Mouse (Mus musculus): ENCODE data around the gene Dpm1.

Dpm1 gene

DNA sequence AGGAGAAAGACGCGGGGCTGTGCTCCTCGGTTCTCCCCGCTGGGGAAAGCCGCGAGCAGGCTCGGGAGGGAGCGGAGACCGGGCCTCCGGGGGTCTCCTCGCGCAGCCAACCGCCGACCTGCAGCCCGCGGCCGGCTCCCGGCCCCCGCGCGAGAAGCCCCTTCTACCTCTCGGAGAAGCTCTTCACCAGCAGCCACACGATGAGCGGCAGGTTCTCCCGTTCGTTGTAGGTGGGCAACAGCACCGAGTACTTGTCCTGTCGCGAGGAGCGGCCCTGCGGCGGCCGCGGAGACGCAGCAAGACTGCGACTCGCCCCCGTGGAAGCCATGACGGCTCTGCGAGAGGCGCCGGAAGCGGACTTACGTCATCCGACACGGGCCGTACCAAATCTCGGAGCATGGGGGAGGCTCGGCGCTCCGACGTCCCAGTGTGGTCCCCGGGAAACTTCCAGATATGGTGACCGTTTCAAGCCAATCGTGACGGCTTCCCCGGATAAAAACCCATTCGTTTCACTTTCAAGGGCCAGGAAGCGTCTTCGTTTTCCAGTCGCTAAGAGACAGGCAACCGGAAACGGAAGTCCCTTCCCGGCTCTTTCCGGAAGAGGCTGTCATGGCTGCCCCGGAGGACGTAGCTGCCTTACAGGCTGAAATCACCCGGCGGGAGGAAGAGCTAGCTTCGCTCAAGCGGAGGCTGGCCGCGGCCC is at the start of gene Dpm1, which contains the start of the genes Gm20716 and Mocs3:
Gene Dpm1 (minus strand): TSS at position 566 of the 703 bp plus-strand sequence.
Gene Gm20716 (minus strand): TSS at position 339 of the 703 bp plus-strand sequence.
Gene Mocs3 (plus strand): TSS at position 597 of the 703 bp plus-strand sequence.
- peak; percentile 90 for DNase-seq (ENCODE audit: low spot score)

DNA sequence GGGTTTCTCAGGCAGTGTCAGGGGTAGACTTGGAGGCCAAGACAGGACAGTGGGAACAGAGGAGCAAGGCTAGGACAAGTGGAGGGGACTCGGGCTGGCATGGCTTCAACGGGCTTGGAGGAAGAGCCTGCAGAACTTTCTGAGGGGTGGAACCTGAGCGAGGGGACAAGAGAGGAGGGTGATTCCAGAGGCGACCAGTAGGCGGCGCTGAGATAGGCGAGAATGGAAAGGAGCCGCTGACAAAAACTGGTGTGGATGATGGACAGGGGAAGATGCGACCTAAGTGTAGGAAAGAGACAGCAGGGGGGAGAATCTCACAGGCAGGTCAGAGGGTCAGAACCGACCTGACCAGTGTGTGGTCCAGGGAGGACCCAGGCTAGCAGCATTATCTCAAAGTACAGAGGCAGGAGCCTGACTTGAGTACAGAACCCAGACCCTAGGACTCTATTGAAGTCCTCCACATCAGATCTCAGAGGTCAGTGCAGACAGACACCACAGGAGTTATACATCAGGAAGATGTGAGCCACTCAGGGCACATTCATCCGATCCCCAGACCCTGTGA is 44.1 kb upstream of the Dpm1 start:
- peak; percentile 45 for DNase-seq (ENCODE audit: low spot score)

GRCm38 (mm10) chr2:168273387-168273786 is 43.0 kb upstream of the Dpm1 start:
- DNase-seq (ENCODE audit: low spot score): no peak

GRCm38 (mm10) chr2:168268033-168268432 is 37.6 kb upstream of the Dpm1 start:
- no peak for DNase-seq (ENCODE audit: low spot score)

DNA sequence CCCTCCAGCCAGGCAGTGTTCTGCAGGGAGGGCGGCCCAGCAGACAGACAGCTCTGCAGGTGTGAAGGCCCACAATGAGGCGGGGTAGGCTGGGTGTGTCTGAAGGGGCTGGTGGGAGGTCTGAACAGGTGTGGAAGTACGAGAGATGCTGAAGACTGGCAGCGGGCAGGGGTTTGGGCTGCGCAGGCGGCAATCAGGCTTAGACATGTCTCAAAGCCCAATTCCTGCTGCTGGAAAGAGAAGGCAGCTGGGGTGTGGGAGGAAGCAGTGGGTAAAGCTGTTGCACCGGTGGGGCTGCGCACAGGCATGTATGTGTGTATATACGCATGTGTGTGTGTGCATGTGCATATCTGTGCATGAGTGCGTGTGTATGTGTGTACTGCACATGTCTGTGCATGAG is 30.5 kb upstream of the Dpm1 start:
- DNase-seq (ENCODE audit: low spot score): no peak

GRCm38 (mm10) chr2:168260124-168260523 is 29.7 kb upstream of the Dpm1 start:
- DNase-seq (ENCODE audit: low spot score): no peak

GRCm38 (mm10) chr2:168259046-168259445 is 28.7 kb upstream of the Dpm1 start:
- no peak for DNase-seq (ENCODE audit: low spot score)

GRCm38 (mm10) chr2:168257188-168257587 is 26.8 kb upstream of the Dpm1 start:
- DNase-seq (ENCODE audit: low spot score): no peak

- DNase-seq (ENCODE audit: low spot score): no peak
Observed at GRCm38 (mm10) chr2:168256506-168256905, 26.1 kb upstream of the Dpm1 start.

DNA sequence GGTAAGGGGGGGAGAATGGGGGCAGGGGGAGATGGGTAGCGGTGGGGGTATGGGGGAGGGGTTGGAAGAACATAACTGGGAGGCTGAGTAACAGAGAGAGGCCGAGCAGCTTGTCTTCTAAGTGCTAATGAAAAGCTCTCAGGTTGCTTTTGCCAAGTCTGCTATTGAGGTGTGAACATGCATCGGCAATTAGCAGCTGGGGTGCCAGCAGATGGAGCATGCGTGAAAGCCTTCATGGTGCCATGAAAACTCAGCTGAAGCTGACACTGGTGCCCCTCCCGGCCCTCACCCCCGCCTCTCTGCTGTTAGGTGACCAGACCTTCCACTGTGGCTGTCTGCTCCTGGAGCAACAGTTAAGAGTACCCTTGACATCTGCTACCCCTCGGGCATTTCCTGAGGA is 23.4 kb upstream of the Dpm1 start:
- DNase-seq (ENCODE audit: low spot score): no peak

DNA sequence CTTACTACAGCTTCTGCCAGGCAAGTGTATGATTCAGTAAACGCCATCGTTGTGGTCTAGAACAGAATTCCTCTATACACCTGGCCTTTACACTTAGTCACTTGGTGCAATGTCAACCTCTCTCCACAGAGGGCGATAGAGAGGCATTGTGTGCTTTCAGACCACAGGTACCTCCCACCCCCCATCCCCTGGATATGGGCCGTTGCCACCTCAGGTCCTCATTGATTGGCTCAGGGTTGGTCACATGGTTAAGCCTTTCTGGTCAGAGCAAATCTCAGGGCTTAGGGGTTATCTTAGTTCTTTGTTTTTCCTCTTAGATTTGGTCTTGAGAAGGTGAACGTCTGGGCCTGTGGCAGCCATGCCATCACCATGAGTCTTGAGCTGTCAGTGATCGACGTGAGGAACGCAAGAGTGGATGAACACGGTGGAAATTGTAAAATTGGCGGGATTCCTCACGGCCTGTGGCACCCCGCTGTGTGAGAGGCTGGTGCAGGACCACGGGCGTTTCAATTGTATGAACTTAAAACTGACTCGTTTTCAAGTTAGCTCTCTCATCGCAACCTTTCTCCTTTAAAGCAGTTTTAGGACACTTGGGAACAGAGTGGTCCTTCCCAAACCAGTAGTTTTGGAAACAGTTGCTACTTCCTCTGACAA is 22.4 kb upstream of the Dpm1 start:
- no peak for DNase-seq (ENCODE audit: low spot score)

- peak; percentile 72 for DNase-seq (ENCODE audit: low spot score)
Observed at GRCm38 (mm10) chr2:168250270-168250669, 19.9 kb upstream of the Dpm1 start.

DNA sequence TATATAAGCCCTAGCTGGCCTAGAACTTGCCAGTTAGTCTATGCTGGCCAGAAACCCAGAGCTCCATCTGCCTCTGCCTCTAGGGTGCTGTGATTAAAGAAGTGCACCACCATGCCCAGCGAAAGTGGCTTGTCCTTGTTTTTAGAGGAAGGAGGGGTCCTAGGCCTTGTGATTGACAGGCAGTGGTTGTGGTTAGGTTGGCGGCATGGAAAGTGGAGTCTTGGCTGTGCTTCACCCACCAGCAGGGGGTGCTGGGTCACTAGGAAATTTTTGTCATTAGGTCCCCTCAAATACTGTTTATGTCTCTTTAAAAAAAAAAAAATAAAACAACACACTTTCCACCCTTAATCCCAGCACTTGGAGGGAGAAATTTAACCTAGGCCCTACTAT is 18.5 kb upstream of the Dpm1 start:
- DNase-seq (ENCODE audit: low spot score): no peak

DNA sequence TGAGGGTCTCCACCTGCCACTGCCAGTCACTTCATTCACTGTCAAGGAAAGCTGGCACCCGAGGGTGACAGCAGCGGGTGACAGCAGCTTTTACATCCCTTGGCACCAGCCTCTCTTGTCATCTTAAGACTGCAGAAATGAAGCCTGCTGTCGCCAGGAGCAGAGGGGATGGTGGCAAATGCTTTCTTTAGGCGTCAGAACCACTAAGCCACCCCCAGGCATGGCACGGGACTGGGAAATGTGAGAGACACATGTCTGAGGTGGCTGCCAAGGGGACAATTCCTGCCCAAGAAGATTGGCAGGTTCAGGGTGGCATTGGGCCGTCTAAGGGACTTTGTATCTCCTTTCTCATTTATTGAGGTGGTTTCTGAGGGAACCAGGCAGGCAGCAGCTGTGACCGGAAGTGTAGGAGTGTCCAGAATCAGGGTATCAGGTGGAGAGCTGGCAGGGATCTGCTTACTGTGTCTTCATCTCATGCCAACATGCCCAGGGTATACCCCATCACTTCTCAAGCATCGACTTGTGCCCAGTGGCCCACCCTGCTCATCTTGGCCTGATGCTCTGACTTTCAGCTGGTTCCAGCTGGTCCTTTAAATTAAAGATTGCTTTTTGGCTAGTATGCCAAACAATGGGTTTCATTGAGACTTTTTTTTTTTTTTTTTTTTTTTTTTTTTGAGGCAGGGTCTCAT is 17.9 kb upstream of the Dpm1 start:
- no peak for DNase-seq (ENCODE audit: low spot score)

DNA sequence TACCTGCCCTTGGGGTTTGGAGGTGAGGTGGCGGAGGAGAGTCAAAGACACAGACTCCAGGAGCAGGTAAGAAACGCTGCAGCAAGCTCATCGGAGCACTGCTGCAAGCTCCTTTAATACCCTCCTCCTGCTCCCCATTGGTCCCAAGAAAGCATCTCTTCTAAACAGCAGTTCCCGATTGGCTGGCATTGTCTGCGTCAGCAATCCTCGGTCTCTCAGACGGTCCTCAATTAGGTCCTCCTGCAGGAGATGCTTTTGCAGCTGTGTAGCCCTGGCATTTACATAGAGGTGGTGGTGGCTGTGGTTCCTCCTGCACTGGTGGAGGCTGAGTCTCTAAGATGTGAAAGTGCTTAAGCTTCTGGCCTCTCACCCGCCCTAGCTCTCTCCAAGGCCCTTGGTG is 15.2 kb upstream of the Dpm1 start:
- DNase-seq (ENCODE audit: low spot score): no peak

- DNase-seq (ENCODE audit: low spot score): no peak
Observed at GRCm38 (mm10) chr2:168243278-168243677, 12.9 kb upstream of the Dpm1 start.

DNA sequence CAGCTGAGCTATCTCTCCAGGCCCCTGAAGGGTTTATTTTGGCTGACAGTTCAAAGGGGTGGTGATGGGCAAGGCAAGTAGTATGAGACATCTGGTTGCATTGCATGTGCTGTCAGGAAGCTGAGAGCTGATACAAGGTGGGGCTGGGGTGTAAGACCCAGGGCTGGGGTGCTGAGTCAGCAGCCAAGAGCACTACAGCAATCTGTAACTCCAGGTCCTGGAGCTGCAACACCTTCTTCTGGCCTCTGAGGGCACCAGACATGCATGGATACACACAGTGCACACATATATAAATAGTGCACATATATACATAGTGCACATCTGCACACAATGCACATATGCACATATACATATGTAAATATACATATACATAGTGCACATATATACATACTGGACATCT is 12.4 kb upstream of the Dpm1 start:
- no peak for DNase-seq (ENCODE audit: low spot score)

DNA sequence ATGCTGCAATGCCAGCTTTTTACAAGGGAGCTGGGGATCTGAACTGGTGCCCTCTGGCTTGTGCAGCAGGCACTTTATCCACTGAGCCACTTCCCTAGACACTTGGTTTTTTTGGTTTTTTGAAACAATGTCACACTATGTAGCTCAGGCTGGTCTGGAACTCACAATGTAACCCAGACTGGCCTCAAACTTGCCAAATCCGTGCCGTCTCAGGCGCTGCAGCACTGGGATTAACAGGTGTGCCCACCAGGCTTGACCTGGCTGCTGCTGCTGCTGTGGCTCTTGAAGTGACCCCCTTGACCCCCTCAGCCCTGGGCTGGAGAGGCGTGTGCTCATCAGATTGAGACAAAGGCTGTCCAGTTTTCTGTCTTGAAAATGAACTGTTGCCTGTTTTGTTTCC is 7.9 kb upstream of the Dpm1 start:
- no peak for DNase-seq (ENCODE audit: low spot score)

DNA sequence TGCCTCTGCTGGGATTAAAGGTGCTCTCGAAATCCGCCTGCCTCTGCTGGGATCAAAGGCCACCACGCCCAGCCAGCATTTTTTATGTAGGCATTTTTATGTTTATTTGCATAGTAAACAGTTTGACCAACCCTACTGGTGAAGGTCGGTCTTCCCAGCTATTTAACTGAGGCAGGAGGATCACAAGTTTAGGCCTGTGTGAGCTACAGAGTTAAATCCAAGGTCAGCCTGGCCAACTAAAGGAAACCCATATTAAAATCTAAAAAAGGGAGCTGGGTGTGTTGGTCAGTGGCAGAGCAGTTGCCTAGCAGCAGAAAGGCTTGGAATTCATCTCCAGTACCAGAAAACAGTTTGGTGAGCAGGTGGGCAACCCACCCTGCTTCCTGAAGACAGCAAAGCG is 2.9 kb upstream of the Dpm1 start:
- DNase-seq (ENCODE audit: low spot score): no peak

- DNase-seq (ENCODE audit: low spot score): no peak
Observed at GRCm38 (mm10) chr2:168231471-168231829, 1.1 kb upstream of the Dpm1 start.

DNA sequence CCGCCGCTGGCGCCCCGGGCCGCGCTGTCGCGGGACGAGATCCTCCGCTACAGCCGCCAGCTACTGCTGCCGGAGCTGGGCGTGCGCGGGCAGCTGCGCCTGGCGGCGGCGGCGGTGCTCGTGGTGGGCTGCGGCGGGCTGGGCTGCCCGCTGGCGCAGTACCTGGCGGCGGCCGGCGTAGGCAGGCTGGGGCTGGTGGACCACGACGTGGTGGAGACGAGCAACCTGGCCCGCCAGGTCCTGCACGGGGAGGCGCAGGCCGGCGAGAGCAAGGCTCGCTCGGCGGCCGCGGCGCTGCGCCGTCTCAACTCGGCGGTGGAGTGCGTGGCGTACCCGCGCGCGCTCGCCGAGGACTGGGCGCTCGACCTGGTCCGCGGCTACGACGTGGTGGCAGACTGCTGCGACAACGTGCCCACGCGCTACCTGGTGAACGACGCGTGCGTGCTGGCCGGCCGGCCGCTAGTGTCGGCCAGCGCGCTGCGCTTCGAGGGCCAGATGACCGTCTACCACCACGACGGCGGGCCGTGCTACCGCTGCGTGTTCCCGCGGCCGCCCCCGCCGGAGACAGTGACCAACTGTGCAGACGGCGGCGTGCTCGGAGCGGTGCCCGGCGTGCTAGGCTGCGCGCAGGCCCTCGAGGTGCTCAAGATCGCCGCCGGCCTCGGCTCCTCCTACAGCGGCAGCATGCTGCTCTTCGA is 531 bp upstream of the Dpm1 start:
- no peak for DNase-seq (ENCODE audit: low spot score)

Data from ovary, postnatal 10 days (tissue).